Mouse (Mus musculus) embryonic facial prominence, embryonic 13.5 days (tissue): ENCODE results near the gene Fam178b. TPM values are rescaled to one million over a fixed set of nuclear protein-coding genes. Genes with fewer than 3 reads are reported as not detected.
A peak's percentile ranks its signal among the peaks of the same experiment; 100 is the strongest.

Experiments used
- ATAC-seq: fragments of 200-750 bp; cut with Nextera tagmentation; 2 replicates; pipeline ENCODE4 v1.8.0; 2017; ENCODE audit warnings: low read depth; ENCODE audit not compliant: insufficient number of reproducible peaks, insufficient read depth, low FRiP score, low TSS enrichment
- H3K27ac ChIP-seq: fragments of 300-500 bp; sonication (generic); 2 replicates; pipeline ENCODE4 v1.5.1; 2015; ENCODE audit warnings: moderate library complexity, mild to moderate bottlenecking, inconsistent platforms
- H3K27me3 ChIP-seq: fragments of 300-500 bp; sonication (generic); 2 replicates; pipeline ENCODE4 v1.6.1; 2015; ENCODE audit warnings: mild to moderate bottlenecking, inconsistent platforms
- H3K36me3 ChIP-seq: fragments of 300-500 bp; sonication (generic); 2 replicates; pipeline ENCODE4 v1.6.1; 2015; ENCODE audit warnings: mild to moderate bottlenecking, inconsistent platforms
- H3K4me1 ChIP-seq: fragments of 300-500 bp; sonication (generic); 2 replicates; pipeline ENCODE4 v1.6.1; 2015; ENCODE audit warnings: inconsistent platforms
- H3K4me2 ChIP-seq: fragments of 300-500 bp; sonication (generic); 2 replicates; pipeline ENCODE4 v1.6.1; 2015; ENCODE audit warnings: moderate library complexity, mild to moderate bottlenecking, inconsistent platforms
- H3K4me3 ChIP-seq: fragments of 300-500 bp; sonication (generic); 2 replicates; pipeline ENCODE4 v1.5.1; 2015; ENCODE audit warnings: mild to moderate bottlenecking, inconsistent platforms
- H3K9ac ChIP-seq: fragments of 300-500 bp; sonication (generic); 2 replicates; pipeline ENCODE4 v1.6.1; 2015; ENCODE audit warnings: mild to moderate bottlenecking, inconsistent platforms
- H3K9me3 ChIP-seq: fragments of 300-500 bp; sonication (generic); 2 replicates; pipeline ENCODE4 v1.6.1; 2016; ENCODE audit warnings: inconsistent platforms
- WGBS: fragments of 180-500 bp; shearing (Covaris S2); methylation state at CpG from one replicate; pipeline ENCODE4 v1.1.7; 2015; ENCODE audit warnings: mixed read lengths; 5-methylcytosine and 5-hydroxymethylcytosine counted together
- polyA plus RNA-seq: library from polyadenylated mRNA; unstranded; fragments of >200 nt; fragmentation: Nextera tagmentation; extraction: Ambion mirVana; gene quantifications from 2 replicates; pipeline ENCODE4 v1.2.1, GENCODE M21; 2015

The Fam178b gene
- polyA plus RNA-seq, 1 experiment from 2014 or later = 0.81 TPM

- Histone ChIP-seq H3K4me1 (peaks cover 17% of the 10 kb centered on the region), H3K9ac (no peak overlapping the region), H3K9me3 (no peaks in the 10 kb centered on the region), H3K36me3 (no peaks in the 10 kb centered on the region), H3K27ac (no peak overlapping the region), H3K4me3 (no peak overlapping the region), H3K4me2 (no peak overlapping the region), H3K27me3 (no peaks in the 10 kb centered on the region)
- no peak for ATAC-seq
- 83% methylated on average over 1 of the region's 1 CpGs for WGBS
Measured at GRCm38 (mm10) chr1:36614584-36614983, 68.4 kb downstream of the Fam178b start.

GRCm38 (mm10) chr1:36613374-36613895, 69.5 kb downstream of the Fam178b start:
- Histone ChIP-seq H3K9ac (no peak overlapping the region), H3K27ac (no peak overlapping the region), H3K9me3 (no peaks in the 10 kb centered on the region), H3K4me1 (peaks cover 17% of the 10 kb centered on the region), H3K4me3 (no peak overlapping the region), H3K4me2 (no peak overlapping the region), H3K36me3 (no peaks in the 10 kb centered on the region), H3K27me3 (no peaks in the 10 kb centered on the region)
- ATAC-seq = no peak
- 90% methylated on average over 10 of the region's 10 CpGs for WGBS

- no peak overlapping the region for H3K4me3 ChIP-seq
Measured at GRCm38 (mm10) chr1:36612362-36612761, 70.6 kb downstream of the Fam178b start.

DNA sequence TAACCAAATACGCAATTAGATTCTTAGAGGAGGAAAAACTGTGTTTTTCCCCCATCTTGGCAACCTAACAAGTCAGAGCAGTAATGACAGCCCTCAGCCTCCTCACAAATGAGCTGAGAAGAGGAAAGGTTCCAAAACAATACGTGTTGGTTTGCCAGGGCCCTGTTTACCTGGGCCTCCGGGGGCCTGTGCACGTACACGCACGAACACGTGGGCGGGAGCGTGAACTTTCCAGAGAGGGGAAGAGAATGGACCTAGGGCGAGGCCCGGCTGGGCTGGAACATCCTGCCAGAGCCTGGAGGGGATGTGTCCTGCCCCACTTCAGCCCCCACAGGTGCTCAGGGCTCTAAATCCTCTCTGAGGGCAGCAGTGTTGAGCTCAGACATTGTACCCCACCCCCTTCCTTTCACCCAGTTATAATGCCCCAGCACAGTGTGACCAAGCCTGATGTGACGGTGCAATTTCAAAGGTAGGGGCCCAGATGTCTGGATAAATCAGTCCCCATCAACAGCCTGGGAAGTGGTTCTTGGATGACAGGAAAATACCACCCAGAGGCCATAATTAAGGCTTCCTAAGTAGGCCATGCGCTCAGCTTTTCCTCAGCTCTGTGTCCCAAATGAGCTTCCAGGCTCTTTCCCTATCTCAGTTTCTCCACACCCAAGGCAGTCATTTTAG, 71.4 kb downstream of the Fam178b start:
- no peaks in the 10 kb centered on the region for H3K27me3 ChIP-seq
- H3K4me2 ChIP-seq = no peak overlapping the region
- peak overlapping the region; percentile 66; the same call in 1 of the 2 replicates for H3K27ac ChIP-seq
- peak; percentile 49; the same call in 1 of the 2 replicates for ATAC-seq
- H3K9me3 ChIP-seq = no peaks in the 10 kb centered on the region
- H3K4me1 ChIP-seq = peaks cover 27% of the 10 kb centered on the region
- no peak overlapping the region for H3K9ac ChIP-seq
- no peaks in the 10 kb centered on the region for H3K36me3 ChIP-seq
- 48% methylated on average over 13 of the region's 13 CpGs for WGBS
- H3K4me3 ChIP-seq = no peak overlapping the region

More at GRCm38 (mm10) chr1:36612362-36612761, 70.6 kb downstream of the Fam178b start:
- Histone ChIP-seq H3K27ac (no peak overlapping the region), H3K27me3 (no peaks in the 10 kb centered on the region), H3K9ac (peak overlapping the region; percentile 27), H3K4me2 (no peak overlapping the region), H3K9me3 (no peaks in the 10 kb centered on the region), H3K36me3 (no peaks in the 10 kb centered on the region), H3K4me1 (peaks cover 21% of the 10 kb centered on the region)
- no peak for ATAC-seq
- WGBS = 63% methylated on average over 6 of the region's 6 CpGs

DNA sequence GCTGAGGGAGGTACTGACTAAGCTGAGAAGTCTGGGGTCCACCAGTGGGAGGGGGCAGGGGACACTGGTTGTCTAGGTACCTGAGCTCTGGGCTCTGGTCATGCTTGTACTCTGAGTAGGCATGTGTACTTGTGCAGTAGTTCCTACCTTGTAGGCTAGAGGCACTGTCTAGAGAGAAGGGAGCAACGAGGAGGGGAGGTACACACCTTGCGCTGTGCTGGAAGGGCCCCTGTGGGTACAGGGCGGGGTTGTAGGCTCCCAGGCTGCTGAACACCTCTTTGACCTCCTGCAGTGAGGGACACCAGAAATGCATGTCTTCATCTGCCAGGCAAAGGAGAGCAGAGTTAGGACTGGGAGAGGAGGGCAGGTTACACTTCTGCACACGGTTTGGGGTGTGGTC, 74.8 kb downstream of the Fam178b start:
- no peaks in the 10 kb centered on the region for H3K36me3 ChIP-seq
- H3K27ac ChIP-seq = no peak overlapping the region
- H3K9ac ChIP-seq = no peak overlapping the region
- H3K4me2 ChIP-seq = no peak overlapping the region
- H3K27me3 ChIP-seq = no peaks in the 10 kb centered on the region
- H3K9me3 ChIP-seq = no peaks in the 10 kb centered on the region
- H3K4me1 ChIP-seq = peaks cover 37% of the 10 kb centered on the region
- H3K4me3 ChIP-seq = no peak overlapping the region
- WGBS = 68% methylated on average over 4 of the region's 4 CpGs
- ATAC-seq = no peak

DNA sequence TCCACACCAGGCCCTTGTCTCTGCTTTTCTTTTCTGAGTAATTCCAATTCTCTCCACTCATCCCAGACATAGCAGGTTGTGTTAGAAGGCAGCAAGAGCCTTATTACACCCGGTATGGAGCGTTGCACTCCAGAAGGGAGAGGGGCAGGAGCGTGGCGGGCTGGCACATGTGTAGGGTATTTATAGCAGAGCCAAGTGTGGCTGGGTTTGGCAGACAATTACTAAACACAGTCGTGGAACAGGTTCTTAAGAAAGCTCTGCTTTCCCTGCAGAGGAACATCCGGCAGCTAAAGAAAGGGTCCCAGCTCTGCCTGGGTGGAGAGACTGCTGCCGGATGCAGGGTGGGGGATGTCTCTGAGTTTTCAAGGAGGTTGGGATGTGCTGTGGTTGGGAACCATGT, 76.0 kb downstream of the Fam178b start:
- H3K4me1 ChIP-seq = peaks cover 34% of the 10 kb centered on the region
- 43% methylated on average over 7 of the region's 7 CpGs for WGBS
- H3K27ac ChIP-seq = peak overlapping the region; percentile 74

GRCm38 (mm10) chr1:36604254-36605156, 78.5 kb downstream of the Fam178b start:
- Histone ChIP-seq H3K27ac (no peak overlapping the region), H3K9me3 (no peaks in the 10 kb centered on the region), H3K9ac (no peak overlapping the region), H3K36me3 (no peaks in the 10 kb centered on the region), H3K4me1 (peaks cover 24% of the 10 kb centered on the region), H3K4me3 (no peak overlapping the region), H3K4me2 (no peak overlapping the region), H3K27me3 (no peaks in the 10 kb centered on the region)
- ATAC-seq = no peak
- WGBS = 79% methylated on average over 12 of the region's 12 CpGs

More for the DNA sequence above, 76.0 kb downstream of the Fam178b start:
- ATAC-seq = peak; percentile 79; the same call in 1 of the 2 replicates
- Histone ChIP-seq H3K36me3 (no peaks in the 10 kb centered on the region), H3K27me3 (no peaks in the 10 kb centered on the region), H3K9ac (no peak overlapping the region), H3K9me3 (no peaks in the 10 kb centered on the region), H3K4me2 (no peak overlapping the region), H3K4me3 (no peak overlapping the region)

DNA sequence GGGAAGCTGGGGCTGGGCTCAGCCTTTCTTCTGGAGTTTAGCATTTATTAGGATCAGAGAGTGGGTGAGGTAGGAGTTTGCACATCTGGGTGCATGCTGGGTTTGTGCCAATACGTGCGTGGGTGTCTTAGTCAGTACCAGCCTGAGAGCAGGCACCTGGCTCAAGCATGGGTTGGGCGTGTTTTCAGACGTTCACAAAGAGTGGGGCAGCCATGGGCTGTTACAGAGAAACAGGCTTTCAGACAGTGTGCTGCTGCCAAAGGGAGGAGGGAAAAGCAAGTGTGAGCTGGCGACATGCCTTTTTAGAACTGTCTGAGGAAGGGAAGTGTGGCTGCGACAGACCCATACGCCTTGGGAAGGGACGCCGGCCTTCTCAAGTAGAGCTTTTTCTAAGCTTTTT, 79.6 kb downstream of the Fam178b start:
- no peak for ATAC-seq
- Histone ChIP-seq H3K9ac (peak overlapping the region; percentile 40; the same call in 1 of the 2 replicates), H3K27ac (peak overlapping the region; percentile 71), H3K4me2 (no peak overlapping the region), H3K9me3 (no peaks in the 10 kb centered on the region), H3K4me3 (no peak overlapping the region), H3K36me3 (no peaks in the 10 kb centered on the region), H3K4me1 (peaks cover 24% of the 10 kb centered on the region), H3K27me3 (no peaks in the 10 kb centered on the region)
- WGBS = 59% methylated on average over 9 of the region's 9 CpGs

GRCm38 (mm10) chr1:36602271-36602670, 80.7 kb downstream of the Fam178b start:
- ATAC-seq = no peak
- Histone ChIP-seq H3K36me3 (no peaks in the 10 kb centered on the region), H3K4me1 (peaks cover 19% of the 10 kb centered on the region), H3K9me3 (no peaks in the 10 kb centered on the region), H3K4me2 (no peak overlapping the region), H3K4me3 (no peak overlapping the region), H3K9ac (no peak overlapping the region), H3K27ac (no peak overlapping the region), H3K27me3 (no peaks in the 10 kb centered on the region)
- 63% methylated on average over 4 of the region's 4 CpGs for WGBS

DNA sequence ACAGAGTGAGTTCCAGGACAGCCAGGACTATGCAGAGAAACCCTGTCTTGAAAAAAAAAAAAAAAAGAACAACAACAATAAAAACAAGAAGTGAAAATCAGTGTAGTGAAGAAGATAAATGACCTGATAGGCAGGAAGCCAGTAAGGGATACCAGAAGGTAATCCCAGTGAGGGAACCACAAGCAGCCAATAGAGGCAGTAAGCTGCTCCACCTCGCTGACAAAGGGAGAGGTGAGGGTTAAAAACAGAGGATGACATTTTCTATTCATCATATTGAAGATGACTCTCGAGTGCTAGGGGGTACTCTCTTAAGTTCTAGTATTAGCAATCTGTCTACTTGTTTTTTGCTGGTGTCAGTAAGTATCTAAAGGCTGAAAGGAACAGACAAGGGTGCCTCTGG, 84.6 kb downstream of the Fam178b start:
- no peak overlapping the region for H3K9ac ChIP-seq
- no peaks in the 10 kb centered on the region for H3K27me3 ChIP-seq
- no peak for ATAC-seq
- H3K4me2 ChIP-seq = no peak overlapping the region
- H3K4me1 ChIP-seq = peaks cover 23% of the 10 kb centered on the region
- no peaks in the 10 kb centered on the region for H3K9me3 ChIP-seq
- WGBS = 60% methylated on average over 2 of the region's 2 CpGs
- no peaks in the 10 kb centered on the region for H3K36me3 ChIP-seq
- no peak overlapping the region for H3K27ac ChIP-seq
- no peak overlapping the region for H3K4me3 ChIP-seq

DNA sequence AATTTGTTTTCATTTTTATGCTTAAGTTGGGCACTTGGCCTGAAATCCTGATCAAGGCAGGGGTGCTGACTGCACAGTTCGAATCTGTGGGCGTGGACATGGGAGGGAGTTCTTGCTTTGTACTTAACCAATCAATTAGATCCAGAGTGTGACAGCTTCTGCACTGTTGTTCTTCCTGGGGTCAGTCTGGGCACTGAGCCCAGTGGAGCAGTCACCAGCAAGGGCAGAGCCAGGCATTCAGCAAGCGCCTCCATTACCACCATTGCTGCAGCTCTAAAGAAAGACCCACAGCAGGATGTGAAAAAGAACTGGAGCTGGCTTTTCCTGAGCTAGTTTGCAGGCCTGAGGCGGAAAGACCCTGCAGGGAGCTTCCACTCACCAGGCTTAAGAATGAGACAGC, 86.9 kb downstream of the Fam178b start:
- Histone ChIP-seq H3K27ac (peak overlapping the region; percentile 78), H3K9ac (no peak overlapping the region), H3K4me1 (peaks cover 22% of the 10 kb centered on the region), H3K4me3 (no peak overlapping the region), H3K4me2 (no peak overlapping the region), H3K36me3 (no peaks in the 10 kb centered on the region), H3K27me3 (no peaks in the 10 kb centered on the region), H3K9me3 (no peaks in the 10 kb centered on the region)
- 38% methylated on average over 4 of the region's 4 CpGs for WGBS
- no peak for ATAC-seq
